Mouse (Mus musculus) cerebellum, postnatal 25 days (tissue): ENCODE measurements around the gene Cltc.
"Not testable (repeated sequence)": the region's sequence is repeated elsewhere in the genome, so short reads cannot be mapped to it uniquely, and the experiment has no call there.

Experiments
- DNase-seq, 2 experiments: peaks; one replicate each; pipeline ENCODE4 v3.0.0; 2021; ENCODE audit warnings: mixed read lengths in 2 of 2

The Cltc gene

DNA sequence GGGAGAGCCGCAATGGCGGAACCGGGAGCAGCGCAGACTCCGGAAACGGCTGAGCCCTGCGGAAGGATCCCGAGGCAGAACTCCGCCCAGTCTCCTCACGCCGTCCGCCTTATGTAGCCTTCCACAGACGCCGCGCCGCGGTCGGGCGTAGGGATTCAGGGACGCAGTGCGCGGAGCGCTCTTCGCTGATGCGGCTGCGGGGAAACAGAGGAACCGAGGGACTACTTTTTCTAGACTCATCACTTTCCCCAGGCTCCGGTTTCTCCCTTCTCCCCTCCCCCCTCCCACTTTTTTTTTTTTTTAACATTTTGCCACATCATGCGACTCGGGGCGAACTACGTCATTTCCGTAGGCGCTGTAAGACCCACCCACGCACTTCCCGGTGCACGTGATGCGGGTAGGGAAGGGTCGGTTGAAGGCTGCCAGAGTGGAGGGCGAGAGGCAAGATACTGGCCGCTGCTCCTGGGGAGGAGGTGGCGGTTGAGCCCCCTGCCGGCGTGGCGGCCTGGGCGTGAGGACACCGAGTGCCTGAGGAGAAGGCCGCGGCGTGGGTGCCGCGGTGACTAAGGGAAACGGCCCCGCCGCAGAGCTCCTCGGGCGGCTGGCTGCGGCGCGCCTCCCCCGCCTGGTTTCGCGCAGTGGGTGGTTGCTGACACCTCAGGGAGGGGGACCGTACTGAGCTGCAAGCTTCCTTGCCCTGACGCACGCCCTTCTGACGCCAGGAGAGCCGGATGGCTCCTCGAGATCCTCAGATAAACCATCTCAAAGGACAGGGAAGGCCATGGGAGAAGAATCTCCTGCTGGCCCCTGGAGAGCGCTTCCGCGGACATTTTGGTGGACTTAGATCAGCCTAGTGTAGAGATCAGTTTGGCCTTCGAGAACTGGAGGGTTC lies at the start of gene Cltc:
Cltc (minus strand) TSS at position 86 of the 892 bp plus-strand sequence.
- DNase-seq: peak; percentile 96 to 98

GRCm38 (mm10) chr11:86807001-86807477 lies 49.7 kb upstream of the Cltc start:
- peak in 1 of 2 experiments; percentile 60 for DNase-seq

DNA sequence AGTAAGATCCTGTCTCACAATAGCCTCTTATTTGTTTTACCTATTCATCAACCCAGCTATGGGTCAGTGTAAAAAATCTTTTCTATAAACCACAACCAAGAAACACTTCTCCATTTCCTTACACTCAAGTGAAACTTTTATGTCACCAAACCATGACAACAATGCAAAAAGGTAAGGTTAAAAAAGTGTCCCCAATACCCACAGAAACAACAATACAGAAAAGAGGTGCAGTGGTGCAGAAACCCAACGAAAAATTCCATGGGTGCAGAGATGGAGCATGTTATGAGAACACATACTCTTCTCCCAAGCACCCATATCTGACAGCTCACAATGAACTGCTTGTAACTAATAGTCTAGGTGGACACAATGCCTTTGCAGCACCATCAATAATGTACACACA lies 36.8 kb upstream of the Cltc start:
- DNase-seq: no peak

DNA sequence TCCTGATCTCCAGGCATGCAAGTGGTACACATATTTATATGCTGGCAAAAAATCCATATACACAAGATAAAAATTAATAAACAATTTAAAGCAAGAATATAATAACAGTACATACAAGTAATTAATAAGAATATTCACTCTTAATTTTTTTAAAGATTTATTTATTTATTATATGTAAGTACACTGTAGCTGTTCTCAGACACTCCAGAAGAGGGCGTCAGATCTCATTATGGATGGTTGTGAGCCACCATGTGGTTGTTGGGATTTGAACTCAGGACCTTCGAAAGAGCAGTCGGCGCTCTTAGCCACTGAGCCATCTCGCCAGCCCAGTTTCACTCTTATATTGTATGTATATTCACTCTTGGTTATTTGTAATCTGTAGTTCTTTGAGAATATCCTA lies 30.1 kb upstream of the Cltc start:
- DNase-seq: peak in 1 of 2 experiments; percentile 8

- DNase-seq: no peak
Measured at GRCm38 (mm10) chr11:86785767-86786166, 28.4 kb upstream of the Cltc start.

DNA sequence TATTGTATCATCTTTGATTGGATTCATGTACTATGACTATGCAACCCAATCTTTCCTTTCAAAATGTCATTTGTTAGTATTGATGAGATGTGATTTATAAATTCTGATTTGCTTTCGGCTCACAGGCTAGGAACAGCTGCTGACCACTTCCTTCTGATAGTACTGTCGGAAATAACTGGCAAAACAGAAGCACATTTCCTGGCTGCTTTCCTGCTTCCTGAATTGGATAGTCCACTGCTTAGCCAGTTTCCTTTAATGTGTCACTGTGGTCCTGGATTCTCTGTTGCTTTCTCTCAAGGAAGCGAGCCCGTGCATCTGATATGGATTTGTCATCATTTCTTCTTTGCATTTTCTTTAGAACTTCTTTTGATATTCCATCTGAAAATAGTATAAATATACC lies 12.5 kb upstream of the Cltc start:
- DNase-seq: no peak

GRCm38 (mm10) chr11:86764501-86764900 lies 7.1 kb upstream of the Cltc start:
- DNase-seq: no peak

GRCm38 (mm10) chr11:86763127-86763526 lies 5.8 kb upstream of the Cltc start:
- DNase-seq: not testable (repeated sequence)

DNA sequence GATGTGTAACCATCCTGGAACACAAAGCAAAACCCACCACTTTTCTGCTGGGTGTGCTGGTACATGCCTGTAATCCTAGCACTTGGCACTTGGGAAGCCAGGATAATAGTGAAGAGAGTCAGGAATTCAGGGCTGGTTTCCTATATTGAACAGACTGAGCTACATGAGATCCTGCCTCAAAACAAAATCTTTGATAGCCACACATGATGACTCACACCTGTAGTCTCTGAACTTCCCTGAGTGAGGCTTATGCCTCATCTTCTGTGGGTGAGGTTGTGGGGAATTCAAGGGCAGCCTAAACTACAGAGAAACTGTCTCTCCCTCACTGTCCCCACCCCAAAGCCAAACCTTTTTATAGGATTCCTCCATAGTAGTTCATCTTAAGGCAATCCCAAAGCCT lies 3.0 kb upstream of the Cltc start:
- no peak for DNase-seq

DNA sequence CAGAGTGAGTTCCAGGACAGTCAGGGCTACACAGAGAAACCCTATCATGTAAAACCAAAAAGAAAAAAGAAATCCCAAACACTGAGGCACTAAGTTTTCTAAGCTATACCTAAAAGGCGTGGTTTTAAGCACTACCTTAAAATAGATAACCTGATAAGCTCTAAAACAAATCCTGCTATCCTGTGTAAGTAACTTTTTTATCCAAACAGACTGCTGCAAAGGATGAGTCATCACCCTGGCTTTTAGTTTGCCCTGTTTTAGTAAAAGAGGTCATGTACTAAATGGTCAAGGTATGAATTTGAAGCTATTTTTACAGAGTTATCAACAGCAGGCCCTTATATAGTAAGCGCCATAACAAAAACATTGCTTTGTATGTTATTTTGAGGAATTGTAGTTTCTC lies 2.5 kb upstream of the Cltc start:
- no peak for DNase-seq

DNA sequence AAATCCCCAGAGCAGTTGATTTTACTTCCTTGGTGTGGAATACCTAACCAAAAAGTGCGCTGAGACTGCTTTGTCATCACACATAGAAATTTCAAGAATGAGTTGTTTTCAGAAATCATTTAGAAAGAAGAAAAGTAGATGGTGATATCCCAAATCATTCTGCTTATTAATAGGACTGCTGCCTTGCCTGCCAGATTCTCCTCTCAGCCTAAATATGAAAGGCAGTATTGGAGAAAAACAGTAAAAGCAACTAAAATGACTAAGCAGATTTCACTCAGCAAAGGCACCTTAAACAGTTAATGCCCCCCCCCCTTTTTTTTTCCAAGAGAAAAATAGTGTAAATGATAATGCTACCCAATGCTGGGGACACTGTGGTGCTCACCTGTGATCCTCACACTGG lies 1.9 kb upstream of the Cltc start:
- no peak for DNase-seq

GRCm38 (mm10) chr11:86758559-86758958 lies 1.2 kb upstream of the Cltc start:
- no peak for DNase-seq

DNA sequence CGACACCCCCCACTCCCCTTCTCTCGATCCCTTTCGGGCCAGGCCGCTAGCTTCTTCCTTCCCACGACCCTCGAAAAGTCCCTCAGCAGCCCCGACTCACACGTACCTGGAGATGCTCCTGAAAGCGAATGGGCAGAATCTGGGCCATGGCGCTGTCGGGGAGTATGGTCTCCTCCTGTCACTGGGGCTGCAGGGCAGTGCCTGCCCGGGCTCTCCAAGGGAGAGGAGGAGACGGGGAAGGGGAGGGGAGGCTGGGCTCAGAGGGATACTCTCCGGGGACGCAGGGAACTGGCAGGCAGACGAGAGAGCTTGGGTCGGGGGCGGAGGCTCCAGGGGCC lies 254 bp downstream of the Cltc start:
- DNase-seq: no peak

- DNase-seq: peak; percentile 54 to 80
Measured at GRCm38 (mm10) chr11:86756156-86757141, 916 bp downstream of the Cltc start.

- no peak for DNase-seq
Measured at GRCm38 (mm10) chr11:86752404-86752803, 5.0 kb downstream of the Cltc start.

DNA sequence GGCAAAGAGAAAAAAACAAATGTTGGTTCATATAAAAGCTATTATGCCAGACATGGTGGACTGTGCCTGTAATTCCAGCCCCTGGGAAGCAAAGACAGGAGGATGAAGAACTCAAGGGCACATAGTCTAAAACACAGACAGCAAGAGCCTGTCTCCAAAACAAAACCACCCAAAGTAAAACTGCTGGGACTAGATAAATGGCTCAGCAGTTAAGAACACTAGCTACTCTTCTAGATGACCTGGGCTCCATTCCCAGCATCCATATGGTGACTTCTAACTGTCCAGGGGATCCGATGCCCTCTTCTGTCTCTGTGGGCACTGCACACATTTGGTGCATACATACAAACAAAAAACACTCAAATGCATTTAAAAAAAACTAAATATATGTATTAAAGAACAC lies 6.4 kb downstream of the Cltc start:
- DNase-seq: peak in 1 of 2 experiments; percentile 35

DNA sequence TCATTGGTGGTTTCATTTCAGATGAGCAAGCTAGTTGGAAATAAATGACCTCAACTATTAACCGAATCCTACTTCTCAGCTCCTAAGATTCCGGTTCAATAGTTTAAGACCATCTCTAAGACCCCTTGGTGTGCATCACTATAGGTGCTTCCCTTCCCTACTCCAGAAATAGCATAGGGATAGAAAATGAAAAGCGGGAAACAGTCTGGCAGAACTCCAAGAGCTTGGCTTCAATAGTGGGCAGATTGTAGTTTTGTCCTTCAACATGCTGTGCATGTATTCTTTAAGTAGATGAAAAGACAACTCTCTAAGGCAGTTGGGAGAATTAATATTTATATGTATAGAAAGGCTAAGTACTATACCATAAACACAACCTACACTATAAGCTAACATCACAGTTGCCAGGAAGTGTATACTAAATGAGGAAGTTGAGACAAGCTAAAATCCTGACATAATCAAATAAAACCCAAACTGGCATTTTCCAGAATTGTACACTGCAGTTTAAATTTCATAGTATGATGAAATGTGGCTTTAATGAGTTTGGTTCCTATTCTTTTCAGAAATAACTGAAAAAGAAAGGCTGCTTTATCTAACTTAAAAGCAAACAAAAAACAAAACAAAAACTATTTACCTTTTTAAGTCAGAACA lies 7.5 kb downstream of the Cltc start:
- peak; percentile 30 to 60 for DNase-seq

GRCm38 (mm10) chr11:86745634-86746404 lies 11.5 kb downstream of the Cltc start:
- DNase-seq: no peak

- DNase-seq: no peak
Measured at GRCm38 (mm10) chr11:86742605-86743004, 14.8 kb downstream of the Cltc start.

DNA sequence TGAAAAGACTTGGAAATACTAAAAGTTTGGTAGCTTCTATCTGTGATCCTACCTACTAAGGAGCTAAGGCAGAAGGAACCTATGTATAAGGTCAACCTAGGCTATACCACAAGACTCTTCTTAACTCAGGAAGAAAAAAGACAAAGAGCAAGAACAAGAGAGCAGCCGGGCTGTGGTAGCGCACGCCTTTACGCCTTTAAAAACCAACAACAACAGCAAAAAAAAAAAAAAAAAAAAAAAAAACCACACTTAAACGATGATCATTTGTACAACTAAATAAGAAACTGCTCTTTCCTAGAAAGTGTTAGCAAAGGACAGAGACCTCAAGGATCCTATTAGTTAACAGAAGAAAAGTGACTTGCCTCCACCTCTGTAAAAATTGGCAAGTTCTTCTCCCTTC lies 15.9 kb downstream of the Cltc start:
- DNase-seq: no peak

DNA sequence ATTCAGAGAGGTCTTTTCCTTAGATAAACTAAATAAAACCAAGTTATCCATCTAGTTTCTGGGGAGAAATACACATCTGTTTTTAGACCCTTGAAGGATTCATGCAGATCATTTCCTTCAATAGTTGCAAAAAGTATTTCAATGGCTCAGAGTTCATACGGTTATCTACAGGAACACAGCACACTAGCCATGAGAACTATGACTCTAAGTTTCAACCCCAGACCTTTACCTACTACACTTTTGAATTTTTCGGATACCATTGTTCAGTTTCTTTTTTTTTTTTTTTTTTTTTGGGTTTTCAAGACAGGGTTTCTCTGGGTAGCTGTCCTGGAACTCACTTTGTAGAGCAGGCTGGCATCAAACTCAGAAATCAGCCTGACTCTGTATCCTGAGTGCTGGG lies 17.9 kb downstream of the Cltc start:
- no peak for DNase-seq

DNA sequence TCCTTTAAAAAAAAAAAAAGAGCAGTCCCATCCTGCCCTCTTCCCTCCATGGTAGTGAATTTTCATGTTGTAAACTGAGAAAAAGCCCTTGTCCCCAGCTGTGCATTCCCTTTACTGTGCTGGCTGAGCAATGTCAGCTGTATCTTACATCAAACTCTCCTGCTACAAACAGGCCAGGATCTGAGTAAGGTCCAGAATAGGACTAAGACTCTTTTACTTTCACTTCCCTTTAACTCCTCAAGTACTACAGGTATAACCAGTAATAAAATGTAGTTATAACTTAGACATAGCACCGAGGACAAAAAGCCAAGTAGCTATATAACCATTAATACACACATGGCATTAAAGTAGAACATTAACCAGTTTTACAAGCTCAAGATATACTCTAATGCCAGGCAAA lies 18.4 kb downstream of the Cltc start:
- DNase-seq: no peak
